Mouse (Mus musculus) limb, embryonic 13.5 days (tissue): Measurements from ENCODE around the gene Cry2. TPM values are rescaled to one million over a fixed set of nuclear protein-coding genes. Genes with fewer than 3 reads are reported as not detected.

Source experiments
- ATAC-seq: fragments of 200-750 bp; cut with Nextera tagmentation; 2 replicates; pipeline ENCODE4 v1.8.0; 2017; ENCODE audit warnings: low read depth, moderate number of reproducible peaks, moderate TSS enrichment; ENCODE audit not compliant: low FRiP score
- H3K27ac ChIP-seq: fragments of 300-500 bp; sonication (generic); 2 replicates; pipeline ENCODE4 v1.5.1; 2015; ENCODE audit warnings: inconsistent platforms, mild to moderate bottlenecking, moderate library complexity
- H3K27me3 ChIP-seq: fragments of 300-500 bp; sonication (generic); 2 replicates; pipeline ENCODE4 v1.6.1; 2015; ENCODE audit warnings: mild to moderate bottlenecking, inconsistent platforms
- H3K36me3 ChIP-seq: fragments of 300-500 bp; sonication (generic); 2 replicates; pipeline ENCODE4 v1.6.1; 2015; ENCODE audit warnings: inconsistent platforms, mild to moderate bottlenecking, moderate library complexity
- H3K4me1 ChIP-seq: fragments of 300-500 bp; sonication (generic); 2 replicates; pipeline ENCODE4 v1.6.1; 2015; ENCODE audit warnings: inconsistent platforms
- H3K4me2 ChIP-seq: fragments of 300-500 bp; sonication (generic); replicated peaks from 2 replicates; pipeline ENCODE4 v1.6.1; 2015; ENCODE audit warnings: inconsistent platforms, mild to moderate bottlenecking, moderate library complexity
- H3K4me3 ChIP-seq: fragments of 300-500 bp; sonication (generic); 2 replicates; pipeline ENCODE4 v1.5.1; 2015; ENCODE audit warnings: moderate library complexity, mild to moderate bottlenecking, inconsistent platforms
- H3K9ac ChIP-seq: fragments of 300-500 bp; sonication (generic); 2 replicates; pipeline ENCODE4 v1.6.1; 2015; ENCODE audit warnings: mild to moderate bottlenecking, inconsistent platforms
- H3K9me3 ChIP-seq: fragments of 300-500 bp; sonication (generic); 2 replicates; pipeline ENCODE4 v1.6.1; 2016; ENCODE audit warnings: inconsistent platforms
- WGBS: fragments of 180-500 bp; shearing (Covaris S2); methylation state at CpG from one replicate; pipeline ENCODE4 v1.1.7; 2015; 5-methylcytosine and 5-hydroxymethylcytosine counted together
- polyA plus RNA-seq: library from polyadenylated mRNA; unstranded; fragments of >200 nt; fragmentation: Nextera tagmentation; extraction: Ambion mirVana; gene quantifications from 2 replicates; pipeline ENCODE4 v1.2.1, GENCODE M21; 2015

The Cry2 gene
- polyA plus RNA-seq, 1 experiment from 2014 or later = 34.9 TPM

DNA sequence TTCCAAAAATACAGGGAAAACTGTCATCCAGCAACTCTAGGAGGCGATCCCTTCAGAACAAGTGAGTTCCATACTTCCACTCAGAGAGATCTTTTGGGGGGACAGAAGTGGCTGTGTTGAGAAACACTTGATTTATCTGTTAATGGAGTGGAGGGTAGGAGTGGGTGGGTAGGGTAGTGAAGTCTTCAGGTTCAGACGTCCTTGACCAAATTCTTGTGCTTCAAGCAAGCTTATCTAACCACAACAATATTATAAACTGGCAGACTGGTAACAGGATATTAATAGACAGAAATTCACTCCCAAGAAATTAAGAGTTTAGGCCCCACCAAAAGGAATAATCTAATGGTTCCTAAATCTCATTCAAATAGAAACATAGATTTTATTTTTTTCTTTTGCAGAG, 3.8 kb downstream of the Cry2 start:
- Histone ChIP-seq H3K27ac (no peak overlapping the region), H3K9ac (no peak overlapping the region), H3K9me3 (no peaks in the 10 kb centered on the region), H3K27me3 (peaks cover 2% of the 10 kb centered on the region; the same call in 1 of the 2 replicates), H3K4me2 (no peak overlapping the region), H3K36me3 (peaks cover 11% of the 10 kb centered on the region; the same call in 1 of the 2 replicates), H3K4me1 (peaks cover 84% of the 10 kb centered on the region), H3K4me3 (no peak overlapping the region)
- ATAC-seq = no peak
- 82% methylated on average over 2 of the region's 2 CpGs for WGBS

DNA sequence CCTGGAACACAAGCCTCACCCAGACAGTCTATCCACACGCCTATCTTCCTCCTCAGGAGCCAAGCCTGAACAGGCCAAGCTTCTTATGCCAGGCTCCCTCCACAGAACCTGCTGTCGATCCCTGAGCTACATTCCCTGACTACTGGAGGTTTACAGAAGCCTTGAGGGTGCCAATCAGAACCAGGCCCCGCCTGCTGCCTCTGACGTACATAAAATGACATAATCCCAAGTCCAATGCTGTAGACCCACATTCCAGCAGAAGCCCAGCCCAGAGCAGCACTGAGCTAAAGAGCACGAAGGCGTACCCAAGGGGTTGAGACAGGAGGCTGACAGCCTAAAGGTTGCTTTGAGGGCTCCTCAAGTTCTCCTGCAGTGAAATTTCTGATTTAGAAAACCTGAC, 6.0 kb downstream of the Cry2 start:
- H3K27ac ChIP-seq = peak overlapping the region; percentile 89; the same call in 1 of the 2 replicates
- H3K4me3 ChIP-seq = no peak overlapping the region
- 0 out of 2 replicates have a peak overlapping the region, but pooled peaks have one; percentile 25 for H3K9ac ChIP-seq
- no peaks in the 10 kb centered on the region for H3K9me3 ChIP-seq
- 40% methylated on average over 6 of the region's 6 CpGs for WGBS
- peak; percentile 45 for ATAC-seq
- peaks cover 29% of the 10 kb centered on the region for H3K36me3 ChIP-seq
- peaks cover 83% of the 10 kb centered on the region for H3K4me1 ChIP-seq
- H3K27me3 ChIP-seq = no peaks in the 10 kb centered on the region
- peak overlapping the region; percentile 21; the same call in 1 of the 2 replicates for H3K4me2 ChIP-seq

DNA sequence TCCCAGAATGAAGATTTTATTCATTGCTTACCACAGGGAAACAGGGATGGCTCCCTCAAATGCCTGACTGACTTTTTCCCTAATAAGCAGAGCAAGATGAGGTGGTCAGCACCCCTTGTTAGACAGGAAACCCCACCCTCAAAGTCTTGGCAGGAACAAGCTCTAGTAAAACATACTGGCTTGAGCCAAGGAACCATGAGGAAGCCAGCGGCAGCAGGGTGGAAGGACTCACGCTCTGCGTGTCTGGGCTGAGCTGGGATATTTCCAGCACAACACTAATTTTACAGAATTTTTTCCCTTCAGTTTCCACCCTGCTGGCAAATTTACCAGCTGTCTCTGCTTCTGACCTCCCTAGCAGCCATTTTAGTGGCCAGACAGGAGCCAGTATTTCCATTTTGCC, 7.4 kb downstream of the Cry2 start:
- Histone ChIP-seq H3K36me3 (peaks cover 43% of the 10 kb centered on the region), H3K27me3 (no peaks in the 10 kb centered on the region), H3K27ac (peak overlapping the region; percentile 89), H3K4me2 (peak overlapping the region; percentile 27; the same call in 1 of the 2 replicates), H3K9me3 (no peaks in the 10 kb centered on the region), H3K9ac (no peak overlapping the region), H3K4me3 (no peak overlapping the region), H3K4me1 (peaks cover 69% of the 10 kb centered on the region)
- no peak for ATAC-seq
- WGBS = 63% methylated on average over 3 of the region's 3 CpGs

DNA sequence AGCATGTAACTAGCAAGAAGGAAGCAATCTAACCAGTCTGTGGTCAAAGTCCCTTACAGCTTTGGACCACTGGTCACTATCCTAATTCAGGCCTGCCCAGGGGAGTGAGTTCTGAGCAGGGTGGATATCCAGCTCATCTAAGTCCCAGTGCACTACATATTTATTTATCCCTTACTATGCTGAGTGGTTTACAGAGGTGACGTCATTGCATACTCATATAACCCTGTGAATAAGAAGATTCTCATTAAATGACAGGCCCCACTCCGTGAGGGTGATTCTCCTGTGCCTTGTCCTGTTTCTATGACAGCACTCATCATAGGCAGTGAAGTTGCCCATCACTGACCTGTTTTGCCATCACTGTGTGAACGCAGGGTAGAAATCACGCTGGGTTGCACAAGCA, 8.5 kb downstream of the Cry2 start:
- 86% methylated on average over 4 of the region's 4 CpGs for WGBS
- Histone ChIP-seq H3K9me3 (no peaks in the 10 kb centered on the region), H3K4me3 (no peak overlapping the region), H3K27ac (peak overlapping the region; percentile 89), H3K9ac (no peak overlapping the region), H3K4me1 (peaks cover 58% of the 10 kb centered on the region), H3K27me3 (no peaks in the 10 kb centered on the region), H3K4me2 (peak overlapping the region; percentile 37; the same call in 1 of the 2 replicates), H3K36me3 (peaks cover 54% of the 10 kb centered on the region)
- no peak for ATAC-seq

DNA sequence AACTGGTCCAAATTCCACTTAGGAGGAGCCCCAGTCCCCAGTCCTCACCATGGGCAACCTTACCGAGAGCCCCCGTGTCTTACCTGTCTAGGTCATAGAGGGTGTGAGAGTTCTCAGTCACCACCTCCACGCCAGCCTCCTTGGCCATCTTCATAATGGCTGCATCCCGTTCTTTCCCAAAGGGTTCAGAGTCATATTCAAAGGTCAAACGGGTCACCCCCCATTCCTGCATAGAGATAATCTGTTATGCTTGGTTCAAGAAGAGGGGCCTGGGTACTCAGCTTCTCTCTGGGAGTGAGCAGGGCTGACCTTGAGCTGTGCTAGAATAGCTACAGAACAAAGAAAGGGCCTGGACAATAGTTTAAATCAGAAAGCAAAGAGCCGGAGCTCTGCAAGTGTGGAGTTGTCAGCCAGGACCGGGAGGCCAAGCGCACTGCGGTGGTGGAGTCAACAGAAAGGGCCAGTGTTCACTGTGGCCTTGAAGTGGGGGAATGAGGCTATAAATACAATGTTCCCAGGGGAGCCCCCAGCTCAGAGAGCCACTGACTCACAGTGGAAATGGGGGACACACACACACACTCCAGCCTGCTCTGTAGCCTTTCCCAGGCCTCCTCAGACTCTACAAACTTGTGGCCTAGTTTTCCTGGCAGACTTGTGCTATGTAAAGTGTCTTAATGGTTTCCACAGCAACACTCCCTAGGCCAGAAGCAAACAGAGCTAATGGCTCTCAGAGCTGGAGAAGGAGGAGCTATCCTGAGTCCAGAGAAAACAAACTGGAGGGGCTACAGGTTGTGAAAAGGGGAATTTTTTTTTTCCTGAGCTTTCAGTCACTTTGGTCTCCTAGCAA, 9.2 kb downstream of the Cry2 start:
- Histone ChIP-seq H3K9ac (no peak overlapping the region; the same call in 1 of the 2 replicates), H3K36me3 (peaks cover 61% of the 10 kb centered on the region), H3K27me3 (no peaks in the 10 kb centered on the region), H3K27ac (peak overlapping the region; percentile 89), H3K4me2 (peak overlapping the region; percentile 37), H3K9me3 (no peaks in the 10 kb centered on the region), H3K4me1 (peaks cover 54% of the 10 kb centered on the region), H3K4me3 (peak overlapping the region; percentile 3; the same call in 1 of the 2 replicates)
- WGBS = 78% methylated on average over 9 of the region's 9 CpGs
- ATAC-seq = peak; percentile 83

DNA sequence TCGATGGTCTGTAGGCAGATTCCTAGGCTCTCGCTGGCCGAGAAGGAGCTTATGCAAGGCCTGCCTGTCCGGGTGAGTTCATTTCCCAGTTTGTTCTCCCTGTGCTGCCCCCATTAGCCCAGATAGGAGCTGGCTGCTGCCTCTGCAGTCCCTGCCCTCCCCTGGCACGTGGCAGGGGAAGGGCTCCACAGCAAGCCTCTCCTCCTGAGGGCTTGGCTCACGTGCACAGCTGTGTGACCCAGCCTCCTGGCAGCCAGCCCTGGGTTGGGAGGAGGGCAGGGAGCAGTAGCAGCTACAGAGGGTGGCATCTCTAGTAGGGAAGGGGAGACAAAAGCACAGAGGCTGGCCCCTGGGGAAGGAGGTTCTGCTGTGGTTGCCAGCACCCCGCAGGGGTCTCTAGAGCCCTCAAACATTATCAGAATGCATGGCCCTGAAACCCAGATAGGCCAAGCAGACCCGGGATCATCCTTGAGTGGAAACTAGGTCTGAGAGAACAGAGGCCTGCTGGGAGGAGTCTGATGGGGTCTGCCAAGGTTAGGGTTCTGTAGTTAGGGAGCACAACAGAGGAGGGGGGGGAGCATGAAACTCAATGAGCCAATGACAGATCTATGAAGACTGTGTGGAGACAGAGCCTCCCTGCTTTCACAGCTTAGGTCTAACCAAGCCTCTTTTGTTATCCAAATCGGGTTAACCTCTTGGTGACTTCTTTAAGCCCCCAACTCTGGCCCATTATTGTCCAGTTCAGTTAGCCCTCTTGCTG, 10.0 kb downstream of the Cry2 start:
- Histone ChIP-seq H3K4me2 (peak overlapping the region; percentile 37), H3K27me3 (no peaks in the 10 kb centered on the region), H3K27ac (peak overlapping the region; percentile 89), H3K4me1 (peaks cover 47% of the 10 kb centered on the region), H3K4me3 (no peak overlapping the region), H3K36me3 (peaks cover 69% of the 10 kb centered on the region), H3K9ac (no peak overlapping the region), H3K9me3 (no peaks in the 10 kb centered on the region)
- no peak for ATAC-seq
- WGBS = 84% methylated on average over 9 of the region's 9 CpGs

DNA sequence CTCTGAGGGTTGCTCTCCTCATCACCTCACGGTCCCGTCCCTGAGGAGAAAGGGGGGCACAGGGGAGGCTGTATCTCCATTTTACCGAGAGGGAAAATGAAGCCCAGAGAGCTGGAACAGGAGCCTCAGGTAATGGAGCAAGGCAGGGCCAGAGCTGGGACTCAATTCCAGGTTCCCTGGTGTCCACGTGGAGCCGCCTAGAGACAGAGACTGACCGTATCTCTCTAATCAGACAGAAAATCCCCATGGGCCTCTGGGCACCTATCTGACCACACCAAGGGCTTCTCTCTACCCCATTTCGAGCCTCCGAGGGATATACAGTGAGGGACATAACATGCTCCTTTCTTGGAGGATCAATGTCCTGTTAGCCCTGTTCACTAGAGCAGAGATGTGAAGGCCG, 10.7 kb downstream of the Cry2 start:
- Histone ChIP-seq H3K4me1 (peaks cover 40% of the 10 kb centered on the region), H3K4me2 (no peak overlapping the region), H3K9me3 (no peaks in the 10 kb centered on the region), H3K9ac (no peak overlapping the region), H3K27ac (no peak overlapping the region), H3K27me3 (no peaks in the 10 kb centered on the region), H3K4me3 (no peak overlapping the region), H3K36me3 (peaks cover 76% of the 10 kb centered on the region)
- 91% methylated on average over 9 of the region's 9 CpGs for WGBS
- no peak for ATAC-seq

DNA sequence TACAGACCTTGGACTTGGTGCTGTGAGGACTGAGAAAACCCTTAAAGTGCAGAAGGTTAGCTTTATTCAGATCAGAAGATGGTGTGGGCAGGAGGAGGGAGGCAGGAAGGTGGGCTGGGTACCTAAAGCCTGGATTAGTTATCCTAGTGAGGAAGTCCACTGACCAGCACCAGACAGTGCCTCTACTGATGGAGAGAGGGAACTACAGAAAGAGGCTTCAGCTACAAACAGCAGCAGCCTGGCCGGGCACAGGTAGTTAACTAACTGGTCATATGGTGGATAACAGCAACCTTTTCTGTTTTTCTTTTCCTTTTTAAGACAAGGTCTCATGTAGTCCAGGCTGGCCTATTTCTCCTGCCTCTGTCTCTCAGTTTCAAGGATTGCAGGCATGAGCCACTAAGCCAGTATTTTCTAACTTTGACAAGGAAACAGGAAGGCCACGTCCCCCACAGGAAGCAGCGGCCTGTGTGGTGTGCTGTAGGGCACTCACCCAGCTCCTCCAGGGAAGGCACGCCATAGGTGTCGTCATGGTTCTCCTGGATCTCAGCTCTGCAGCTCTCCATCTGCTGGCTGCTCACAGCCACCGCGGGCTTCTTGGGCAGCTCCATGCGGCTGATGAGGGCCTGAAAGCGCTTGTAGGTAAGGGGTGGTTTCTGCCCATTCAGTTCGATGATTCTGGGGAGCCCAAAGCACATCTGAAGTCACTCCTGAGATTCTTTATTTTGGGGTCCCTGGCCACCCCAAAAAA, 11.3 kb downstream of the Cry2 start:
- H3K4me1 ChIP-seq = peaks cover 34% of the 10 kb centered on the region
- H3K4me2 ChIP-seq = no peak overlapping the region
- H3K4me3 ChIP-seq = no peak overlapping the region
- 76% methylated on average over 10 of the region's 10 CpGs for WGBS
- ATAC-seq = no peak
- H3K36me3 ChIP-seq = peaks cover 82% of the 10 kb centered on the region
- H3K27me3 ChIP-seq = no peaks in the 10 kb centered on the region
- H3K9me3 ChIP-seq = no peaks in the 10 kb centered on the region
- no peak overlapping the region for H3K9ac ChIP-seq
- no peak overlapping the region; the same call in 1 of the 2 replicates for H3K27ac ChIP-seq

DNA sequence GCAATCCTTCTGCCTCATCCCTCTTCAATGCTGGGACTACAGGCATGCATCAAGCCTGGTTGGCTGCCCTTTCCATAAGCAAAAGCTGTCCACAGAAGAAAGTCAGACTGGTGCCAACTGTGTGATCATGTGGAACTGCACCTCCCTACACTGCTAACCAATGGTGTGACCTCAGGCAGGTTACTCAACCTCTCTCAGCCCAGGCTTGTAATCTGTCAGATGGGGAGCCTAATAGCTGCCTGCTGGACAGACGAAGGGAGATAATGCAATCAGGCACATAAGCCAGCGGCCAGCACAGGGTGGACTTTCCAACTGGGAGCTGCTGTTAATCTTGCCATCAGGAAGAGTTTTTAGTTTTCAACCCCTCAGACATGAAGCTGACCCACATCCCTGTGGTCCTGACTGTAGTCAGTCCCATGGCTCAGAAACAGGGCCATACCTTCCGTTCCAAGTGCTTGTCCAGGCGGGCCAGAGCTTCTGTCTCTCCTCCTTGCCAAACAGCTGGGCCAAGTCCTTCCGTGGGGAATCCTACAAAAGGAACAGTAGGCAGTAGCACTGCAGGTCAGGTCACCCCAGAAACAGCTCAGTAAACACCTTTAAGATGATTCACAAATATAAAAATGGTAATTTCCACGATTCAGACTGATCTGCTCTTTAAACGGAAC, 12.0 kb downstream of the Cry2 start:
- no peak overlapping the region for H3K9ac ChIP-seq
- H3K27ac ChIP-seq = no peak overlapping the region
- no peaks in the 10 kb centered on the region for H3K9me3 ChIP-seq
- WGBS = 93% methylated on average over 7 of the region's 7 CpGs
- H3K4me2 ChIP-seq = no peak overlapping the region
- H3K4me3 ChIP-seq = no peak overlapping the region
- ATAC-seq = no peak
- H3K4me1 ChIP-seq = peaks cover 27% of the 10 kb centered on the region
- H3K27me3 ChIP-seq = no peaks in the 10 kb centered on the region
- H3K36me3 ChIP-seq = peaks cover 89% of the 10 kb centered on the region

DNA sequence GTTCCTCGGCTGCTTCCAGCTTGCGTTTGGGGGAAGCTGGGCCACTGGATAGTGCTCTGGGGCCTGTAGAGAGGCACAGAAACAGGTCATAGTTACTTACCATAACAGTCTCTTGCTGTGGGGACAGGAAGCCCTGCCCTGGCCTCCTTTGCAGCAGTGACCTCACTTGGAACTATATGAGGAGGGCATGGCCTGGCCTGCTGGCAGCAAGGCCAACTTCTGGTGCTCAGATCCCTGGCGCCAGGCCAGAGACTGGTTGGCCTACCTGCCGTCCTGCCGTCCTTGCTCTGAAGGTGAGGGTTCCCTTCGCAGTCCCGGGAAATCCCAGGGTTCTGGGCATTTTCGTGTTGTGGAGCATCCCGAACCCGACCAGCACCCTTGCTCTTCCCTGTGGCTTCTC, 22.1 kb downstream of the Cry2 start:
- H3K27me3 ChIP-seq = no peaks in the 10 kb centered on the region
- ATAC-seq = no peak
- H3K36me3 ChIP-seq = peaks cover 100% of the 10 kb centered on the region
- no peak overlapping the region for H3K27ac ChIP-seq
- H3K9me3 ChIP-seq = no peaks in the 10 kb centered on the region
- H3K4me1 ChIP-seq = no peaks in the 10 kb centered on the region
- no peak overlapping the region for H3K4me3 ChIP-seq
- WGBS = 88% methylated on average over 10 of the region's 10 CpGs
- no peak overlapping the region for H3K9ac ChIP-seq
- H3K4me2 ChIP-seq = no peak overlapping the region

DNA sequence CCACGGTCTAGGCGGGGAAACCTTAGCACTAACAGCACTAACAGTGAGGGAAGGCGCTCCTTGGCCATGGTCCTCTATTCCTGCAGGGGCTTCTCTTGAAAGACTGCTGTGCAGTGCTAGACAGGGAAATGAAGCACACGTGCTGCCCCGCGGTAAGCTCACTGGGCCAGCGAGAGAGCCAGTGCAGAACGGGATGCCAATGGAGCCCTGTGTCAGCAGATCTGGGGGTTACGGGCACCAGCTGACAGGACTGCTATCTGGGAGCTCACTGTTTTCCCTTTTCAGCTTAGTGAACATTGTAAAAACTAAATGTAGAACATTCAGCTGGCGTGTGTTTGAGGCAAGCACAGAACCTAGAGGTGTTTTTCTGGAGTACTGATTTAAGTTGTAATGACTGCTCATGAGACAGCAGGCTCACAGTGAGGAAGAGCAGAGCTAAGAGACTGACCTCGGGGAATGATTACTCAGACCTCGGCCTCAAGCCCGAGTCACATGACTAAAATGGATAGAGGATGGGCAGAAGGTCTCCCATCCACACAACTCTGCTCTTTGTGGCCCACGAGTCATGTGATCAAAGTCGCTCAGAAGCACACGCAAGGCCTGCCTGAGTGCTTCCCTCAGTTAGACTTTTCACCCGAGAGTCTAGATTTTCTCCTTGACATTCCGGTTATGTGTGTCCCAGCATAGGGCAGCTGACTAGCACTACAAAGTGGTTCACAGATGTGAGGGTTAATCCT, 25.4 kb downstream of the Cry2 start:
- Histone ChIP-seq H3K36me3 (peaks cover 99% of the 10 kb centered on the region), H3K27me3 (no peaks in the 10 kb centered on the region), H3K4me2 (no peak overlapping the region), H3K27ac (no peak overlapping the region), H3K9ac (no peak overlapping the region), H3K4me3 (no peak overlapping the region), H3K9me3 (no peaks in the 10 kb centered on the region), H3K4me1 (no peaks in the 10 kb centered on the region)
- ATAC-seq = no peak
- WGBS = 91% methylated on average over 18 of the region's 18 CpGs
